Mouse (Mus musculus) kidney, postnatal 10 days (tissue): ENCODE measurements around the gene Mt1.
A peak's percentile ranks its signal among the peaks of the same experiment; 100 is the strongest.
"Not testable (repeated sequence)": the region's sequence is repeated elsewhere in the genome, so short reads cannot be mapped to it uniquely, and the experiment has no call there.

ENCODE experiments used
- DNase-seq: peaks from one replicate; pipeline ENCODE4 v3.0.0; 2021; ENCODE audit warnings: mixed read lengths

The Mt1 gene

GRCm38 (mm10) chr8:94178857-94179712 lies at the start of gene Mt1:
Gene Mt1 (plus strand): TSS chr8:94179082.
- peak; percentile 91 for DNase-seq

- no peak for DNase-seq
Measured at GRCm38 (mm10) chr8:94129133-94129789, 49.6 kb upstream of the Mt1 start.

- no peak for DNase-seq
Measured at GRCm38 (mm10) chr8:94130126-94130525, 48.8 kb upstream of the Mt1 start.

- no peak for DNase-seq
Measured at GRCm38 (mm10) chr8:94132096-94132495, 46.8 kb upstream of the Mt1 start.

- DNase-seq: peak; percentile 14
Measured at GRCm38 (mm10) chr8:94134601-94135000, 44.3 kb upstream of the Mt1 start.

- DNase-seq: no peak
Measured at GRCm38 (mm10) chr8:94135556-94135955, 43.3 kb upstream of the Mt1 start.

- no peak for DNase-seq
Measured at GRCm38 (mm10) chr8:94136192-94136591, 42.7 kb upstream of the Mt1 start.

GRCm38 (mm10) chr8:94136933-94137332 lies 41.9 kb upstream of the Mt1 start, which contains the start of gene Mt4:
Gene Mt4 (plus strand): TSS chr8:94137197.
- DNase-seq: no peak

- DNase-seq: no peak
Measured at GRCm38 (mm10) chr8:94140266-94140795, 38.6 kb upstream of the Mt1 start.

GRCm38 (mm10) chr8:94148236-94148635 lies 30.6 kb upstream of the Mt1 start:
- no peak for DNase-seq

- no peak for DNase-seq
Measured at GRCm38 (mm10) chr8:94150925-94151324, 28.0 kb upstream of the Mt1 start.

- DNase-seq: peak; percentile 63
Measured at GRCm38 (mm10) chr8:94152513-94153300, 26.2 kb upstream of the Mt1 start, which contains the start of gene Mt3. Gene Mt3 (plus strand): TSS chr8:94152607.

GRCm38 (mm10) chr8:94153451-94153850 lies 25.4 kb upstream of the Mt1 start:
- no peak for DNase-seq

- no peak for DNase-seq
Measured at GRCm38 (mm10) chr8:94154537-94154936, 24.3 kb upstream of the Mt1 start.

- DNase-seq: peak; percentile 50
Measured at GRCm38 (mm10) chr8:94156092-94156491, 22.8 kb upstream of the Mt1 start.

- DNase-seq: not testable (repeated sequence)
Measured at GRCm38 (mm10) chr8:94165772-94166171, 13.1 kb upstream of the Mt1 start.

GRCm38 (mm10) chr8:94167244-94167643 lies 11.6 kb upstream of the Mt1 start:
- peak; percentile 94 for DNase-seq

GRCm38 (mm10) chr8:94169547-94169946 lies 9.3 kb upstream of the Mt1 start:
- no peak for DNase-seq

- DNase-seq: peak; percentile 58
Measured at GRCm38 (mm10) chr8:94171321-94171755, 7.5 kb upstream of the Mt1 start.

- DNase-seq: peak; percentile 83
Measured at GRCm38 (mm10) chr8:94172075-94172808, 6.6 kb upstream of the Mt1 start, which contains the start of gene Mt2. Gene Mt2 (plus strand): TSS chr8:94172664.

- peak; percentile 34 for DNase-seq
Measured at GRCm38 (mm10) chr8:94172809-94173732, 5.8 kb upstream of the Mt1 start.
